In the genomic region with DNA sequence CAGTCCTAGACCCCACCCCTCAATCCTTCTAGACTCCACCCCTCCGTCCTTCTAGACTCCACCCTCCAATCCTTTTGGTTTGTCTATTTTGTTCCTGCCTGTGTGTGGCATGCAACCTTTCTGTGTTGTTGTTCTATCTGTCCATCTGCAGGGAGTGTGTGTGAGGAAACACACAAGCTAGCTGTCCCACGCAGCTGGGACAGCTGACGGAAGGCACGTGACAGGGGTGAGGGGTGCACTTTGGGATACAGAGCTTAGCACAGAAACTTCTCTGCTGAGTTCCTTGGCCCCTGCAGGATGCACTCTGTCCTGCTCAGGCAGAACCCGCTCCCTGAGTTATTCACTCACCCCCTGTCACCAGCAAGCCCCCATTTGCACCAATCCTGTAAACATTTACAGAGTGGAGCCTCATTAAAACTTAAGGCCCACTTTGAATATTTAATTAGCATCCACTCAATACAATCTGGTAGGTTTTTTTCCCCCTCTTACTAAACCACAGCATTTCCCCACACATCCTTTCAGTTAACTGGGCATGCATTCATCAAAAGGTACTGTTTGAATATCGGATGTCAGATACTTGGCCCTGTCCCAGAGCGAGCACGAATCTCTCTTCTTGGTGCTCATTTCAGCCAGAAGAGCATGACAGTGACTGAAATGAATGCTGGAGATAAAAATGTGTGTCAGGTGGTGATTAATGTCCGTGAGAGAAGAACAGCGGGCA, we compare ENCODE assay signal across 20 mouse cellular contexts. TPM values are rescaled to one million over a fixed set of nuclear protein-coding genes. Genes with fewer than 3 reads are reported as not detected.
DNase-seq lines count a peak whose midpoint lies in the region; ATAC-seq and TF ChIP-seq lines count a peak whose summit lies in the region.
"Had no signal": no experiment of that assay in that cellular context is flagged by ENCODE, and none has a peak within 500 bp of the region (broad histone marks: within the 10 kb centered on the region; RNA-seq: fewer than 3 reads in every experiment).

No protein-coding gene starts in this region.

- H3K27ac ChIP-seq in embryonic facial prominence, embryonic 14.5 days (replicated peaks; ENCODE audit: low read depth, low read length), result no peak overlapping the region
- no peak overlapping the region for H3K27ac ChIP-seq in embryonic facial prominence, embryonic 10.5 days (replicated peaks)
- H3K27ac ChIP-seq in kidney, embryonic 16.5 days (ENCODE audit: low read length), result no peak overlapping the region
- no peak overlapping the region for H3K27ac ChIP-seq in midbrain, postnatal 0 days (ENCODE audit: low read depth, low read length)
- H3K27ac ChIP-seq in midbrain, embryonic 10.5 days (replicated peaks), result no peak overlapping the region
- H3K27ac ChIP-seq in stomach, embryonic 15.5 days, result 0 out of 2 replicates have a peak overlapping the region, but pooled peaks have one; percentile 35
- H3K27ac ChIP-seq: embryonic facial prominence, embryonic 13.5 days; gastrocnemius, adult 2 months; heart, embryonic 15.5 days; limb, embryonic 13.5 days; liver, embryonic 14.5 days; neural tube, embryonic 13.5 days had no signal

- H3K27me3 ChIP-seq in embryonic facial prominence, embryonic 14.5 days (replicated peaks; ENCODE audit: control insufficient read depth, insufficient read depth, low read length), result no peaks in the 10 kb centered on the region
- H3K27me3 ChIP-seq in embryonic facial prominence, embryonic 10.5 days (replicated peaks; ENCODE audit: low read depth, poor library complexity, severe bottlenecking), result no peaks in the 10 kb centered on the region
- 0 out of 2 replicates have a peak, but pooled peaks cover 2% of the 10 kb centered on the region for H3K27me3 ChIP-seq in kidney, embryonic 16.5 days (ENCODE audit: insufficient read depth, low read length)
- H3K27me3 ChIP-seq in midbrain, postnatal 0 days (ENCODE audit: insufficient read depth, low read length), result no peaks in the 10 kb centered on the region
- H3K27me3 ChIP-seq in midbrain, embryonic 10.5 days (ENCODE audit: low read depth, poor library complexity, severe bottlenecking), result no peaks in the 10 kb centered on the region
- H3K27me3 ChIP-seq in stomach, embryonic 15.5 days (replicated peaks), result no peaks in the 10 kb centered on the region
- H3K27me3 ChIP-seq: embryonic facial prominence, embryonic 13.5 days; heart, embryonic 15.5 days; neural tube, embryonic 13.5 days had no signal

- no peaks in the 10 kb centered on the region for H3K36me3 ChIP-seq in embryonic facial prominence, embryonic 14.5 days (ENCODE audit: control insufficient read depth, insufficient read depth, low read length)
- H3K36me3 ChIP-seq in embryonic facial prominence, embryonic 10.5 days (replicated peaks), result no peaks in the 10 kb centered on the region
- H3K36me3 ChIP-seq in kidney, embryonic 16.5 days (ENCODE audit: insufficient read depth, low read length), result no peaks in the 10 kb centered on the region
- H3K36me3 ChIP-seq in midbrain, postnatal 0 days (ENCODE audit: insufficient read depth, low read length), result no peaks in the 10 kb centered on the region
- no peaks in the 10 kb centered on the region for H3K36me3 ChIP-seq in midbrain, embryonic 10.5 days
- H3K36me3 ChIP-seq in stomach, embryonic 15.5 days, result no peaks in the 10 kb centered on the region
- H3K36me3 ChIP-seq: embryonic facial prominence, embryonic 13.5 days; heart, embryonic 15.5 days; limb, embryonic 13.5 days; neural tube, embryonic 13.5 days had no signal

- H3K9me3 ChIP-seq in embryonic facial prominence, embryonic 14.5 days (ENCODE audit: control insufficient read depth, low read length), result no peaks in the 10 kb centered on the region
- no peaks in the 10 kb centered on the region for H3K9me3 ChIP-seq in embryonic facial prominence, embryonic 10.5 days
- H3K9me3 ChIP-seq in kidney, embryonic 16.5 days (ENCODE audit: low read length), result no peaks in the 10 kb centered on the region
- H3K9me3 ChIP-seq in midbrain, postnatal 0 days (ENCODE audit: low read length), result no peaks in the 10 kb centered on the region
- H3K9me3 ChIP-seq in midbrain, embryonic 10.5 days (replicated peaks), result no peaks in the 10 kb centered on the region
- H3K9me3 ChIP-seq in stomach, embryonic 15.5 days, result no peaks in the 10 kb centered on the region
- H3K9me3 ChIP-seq: embryonic facial prominence, embryonic 13.5 days; heart, embryonic 15.5 days; limb, embryonic 13.5 days; megakaryocyte, embryonic 14.5 days; neural tube, embryonic 13.5 days had no signal

- H3K4me3 ChIP-seq in embryonic facial prominence, embryonic 14.5 days (ENCODE audit: low read depth, low read length), result no peak overlapping the region
- H3K4me3 ChIP-seq in embryonic facial prominence, embryonic 10.5 days, result no peak overlapping the region
- H3K4me3 ChIP-seq in kidney, embryonic 16.5 days (ENCODE audit: low read length), result no peak overlapping the region
- no peak overlapping the region for H3K4me3 ChIP-seq in midbrain, postnatal 0 days (ENCODE audit: low read depth, low read length)
- H3K4me3 ChIP-seq in midbrain, embryonic 10.5 days, result no peak overlapping the region
- H3K4me3 ChIP-seq in stomach, embryonic 15.5 days (replicated peaks), result no peak overlapping the region
- H3K4me3 ChIP-seq: embryonic facial prominence, embryonic 13.5 days; gastrocnemius, adult 2 months; heart, embryonic 15.5 days; limb, embryonic 13.5 days; megakaryocyte, embryonic 14.5 days; neural tube, embryonic 13.5 days had no signal

- peaks cover 4% of the 10 kb centered on the region; the same call in 1 of the 2 replicates for H3K4me1 ChIP-seq in embryonic facial prominence, embryonic 14.5 days (ENCODE audit: control insufficient read depth, insufficient read depth, low read length)
- peaks cover 17% of the 10 kb centered on the region for H3K4me1 ChIP-seq in embryonic facial prominence, embryonic 10.5 days
- peaks cover 22% of the 10 kb centered on the region for H3K4me1 ChIP-seq in kidney, embryonic 16.5 days (ENCODE audit: insufficient read depth, low read length)
- no peaks in the 10 kb centered on the region for H3K4me1 ChIP-seq in midbrain, postnatal 0 days (ENCODE audit: insufficient read depth, low read length)
- peaks cover 12% of the 10 kb centered on the region for H3K4me1 ChIP-seq in midbrain, embryonic 10.5 days
- H3K4me1 ChIP-seq in stomach, embryonic 15.5 days, result peaks cover 5% of the 10 kb centered on the region; the same call in 1 of the 2 replicates

- H3K4me2 ChIP-seq in embryonic facial prominence, embryonic 14.5 days (ENCODE audit: low read depth, low read length), result no peak overlapping the region
- H3K4me2 ChIP-seq in kidney, embryonic 16.5 days (replicated peaks; ENCODE audit: low read depth, low read length), result no peak overlapping the region
- no peak overlapping the region for H3K4me2 ChIP-seq in midbrain, postnatal 0 days (ENCODE audit: low read depth, low read length, poor library complexity, severe bottlenecking)
- no peak overlapping the region for H3K4me2 ChIP-seq in stomach, embryonic 15.5 days
- H3K4me2 ChIP-seq: embryonic facial prominence, embryonic 13.5 days; heart, embryonic 15.5 days; limb, embryonic 13.5 days; neural tube, embryonic 13.5 days had no signal

- whole genome bisulfite sequencing in embryonic facial prominence, embryonic 14.5 days, result 53% methylated on average over 10 of the region's 10 CpGs
- 82% methylated on average over 10 of the region's 10 CpGs for WGBS in embryonic facial prominence, embryonic 10.5 days
- 42% methylated on average over 10 of the region's 10 CpGs for WGBS in kidney, embryonic 16.5 days
- 61% methylated on average over 10 of the region's 10 CpGs for WGBS in midbrain, postnatal 0 days
- WGBS in midbrain, embryonic 10.5 days, result 90% methylated on average over 10 of the region's 10 CpGs
- WGBS in stomach, embryonic 15.5 days, result 39% methylated on average over 10 of the region's 10 CpGs

- intact Hi-C loops in heart, postnatal 36 days (cut with DNase I), result no loop called here

- peak; percentile 22 for DNase-seq in embryonic facial prominence, embryonic 14.5 days (ENCODE audit: low spot score)
- DNase-seq in embryonic facial prominence, embryonic 10.5 days (ENCODE audit: low spot score), result no peak
- DNase-seq in kidney, postnatal 25 days, result no peak
- peak; percentile 19 for DNase-seq in midbrain, postnatal 0 days (ENCODE audit: low spot score)
- DNase-seq in midbrain, embryonic 10.5 days (ENCODE audit: low spot score), result no peak
- DNase-seq in heart, postnatal 36 days, result no peak
- DNase-seq: adrenal gland, adult 8-10 months; cerebellum, adult 18-20 months; gastrocnemius, adult 2 months; heart, adult 18-20 months; kidney, adult 11 months; right cerebral cortex, postnatal 25 days had no signal

- no peak for ATAC-seq in embryonic facial prominence, embryonic 14.5 days (ENCODE audit: low read depth)
- ATAC-seq in kidney, embryonic 16.5 days (ENCODE audit: low FRiP score, low TSS enrichment), result peak; percentile 46; the same call in 1 of the 2 replicates
- ATAC-seq in midbrain, postnatal 0 days (ENCODE audit: low FRiP score), result no peak
- no peak for ATAC-seq in stomach, embryonic 15.5 days (ENCODE audit: insufficient read depth, low FRiP score, low read depth)

- no peak for TF ChIP-seq CTCF in midbrain, postnatal 0 days (IDR thresholded peaks at IDR 0.05)

- no peak overlapping the region; the same call in 1 of the 2 replicates for H3K9ac ChIP-seq in embryonic facial prominence, embryonic 14.5 days (ENCODE audit: low read depth, low read length)
- no peak overlapping the region for H3K9ac ChIP-seq in kidney, embryonic 16.5 days (replicated peaks; ENCODE audit: low read length)
- no peak overlapping the region for H3K9ac ChIP-seq in midbrain, postnatal 0 days (replicated peaks; ENCODE audit: low read length, poor library complexity, severe bottlenecking)
- no peak overlapping the region for H3K9ac ChIP-seq in stomach, embryonic 15.5 days
- H3K9ac ChIP-seq: embryonic facial prominence, embryonic 13.5 days; heart, embryonic 15.5 days; limb, embryonic 13.5 days; liver, embryonic 14.5 days; neural tube, embryonic 13.5 days had no signal

RNA-seq across cellular contexts. Expression of gene Adgrd1, which starts 4.0 kb away (rescaled TPM):
- 3.8 and 5.7 TPM in 2 replicates for polyA plus RNA-seq in embryonic facial prominence, embryonic 14.5 days (2014; fragmentation: Nextera tagmentation; extraction: Ambion mirVana)
- polyA plus RNA-seq in embryonic facial prominence, embryonic 10.5 days (2016; fragmentation: Nextera tagmentation; extraction: Ambion mirVana), result not detected in 2 replicates
- 1.2 and 1.7 TPM in 2 replicates for polyA plus RNA-seq in kidney, embryonic 16.5 days (2015; fragmentation: Nextera tagmentation; extraction: Ambion mirVana)
- 0.42 and 0.77 TPM in 2 replicates for total RNA-seq in midbrain, postnatal 0 days (2014; rRNA removed)
- polyA plus RNA-seq in midbrain, postnatal 0 days (2015; fragmentation: Nextera tagmentation; extraction: Ambion mirVana), result 0.17 and 0.26 TPM in 2 replicates
- polyA plus RNA-seq in midbrain, embryonic 10.5 days (2016; fragmentation: Nextera tagmentation; extraction: Ambion mirVana), result 0.09 and 0.16 TPM in 2 replicates
- polyA plus RNA-seq in stomach, embryonic 15.5 days (2015; fragmentation: Nextera tagmentation; extraction: Ambion mirVana), result 3.1 and 3.3 TPM in 2 replicates
- total RNA-seq in heart, postnatal 36 days (2021), result 1 to 10 TPM; 4.7 to 5.9 TPM

Comparison
In these comparisons a context has a peak if more than half of its experiments do, and no peak if none do; other contexts are left out.
1. DNase-seq: peak in embryonic facial prominence, embryonic 14.5 days (single experiment) and midbrain, postnatal 0 days (single experiment); none in embryonic facial prominence, embryonic 10.5 days (single experiment), kidney, postnatal 25 days (0 of 2), midbrain, embryonic 10.5 days (single experiment) and heart, postnatal 36 days (0 of 2).